Mouse (Mus musculus): ENCODE data around the gene Gigyf2. TPM values are rescaled to one million over a fixed set of nuclear protein-coding genes. Genes with fewer than 3 reads are reported as not detected.

Gigyf2 gene
- total RNA-seq, 2 experiments from 2014 or later: 107 to 108 TPM

Other genes with a start within 250 kb of the Gigyf2 start
- gene Alppl2, start 237.1 kb upstream of the Gigyf2 start, total RNA-seq (2021): not detected
- gene Alpi, start 225.4 kb upstream of the Gigyf2 start, total RNA-seq (2021): not detected
- not detected for gene Akp3, start 202.0 kb upstream of the Gigyf2 start, total RNA-seq (2021)
- gene Ecel1, start 170.5 kb upstream of the Gigyf2 start, total RNA-seq (2021): 10 to 100 TPM in 1 of 2 experiments, 1 to 10 TPM in 1; 6.6 to 14.8 TPM
- 1 to 10 TPM; 2.1 to 2.4 TPM for gene Prss56, start 143.7 kb upstream of the Gigyf2 start, total RNA-seq (2021)
- gene Chrnd, start 136.4 kb upstream of the Gigyf2 start, total RNA-seq (2021): not detected
- not detected for gene Chrng, start 122.3 kb upstream of the Gigyf2 start, total RNA-seq (2021)
- gene Eif4e2, start 113.1 kb upstream of the Gigyf2 start, total RNA-seq (2021): 10 to 100 TPM; 68.0 to 69.0 TPM
- gene Efhd1, start 62.6 kb upstream of the Gigyf2 start, total RNA-seq (2021): 10 to 100 TPM; 11.6 to 12.1 TPM
- gene Kcnj13, start 67.7 kb downstream of the Gigyf2 start, total RNA-seq (2021): 1 to 10 TPM; 4.0 to 5.7 TPM
- gene Snorc, start 143.3 kb downstream of the Gigyf2 start, total RNA-seq (2021): under 1 TPM in 1 of 2 experiments, not detected in 1; 0.87 TPM
- 1 to 10 TPM; 7.3 to 9.7 TPM for gene Neu2, start 182.9 kb downstream of the Gigyf2 start, total RNA-seq (2021)
- gene Ngef, start 246.9 kb downstream of the Gigyf2 start, total RNA-seq (2021): 100 to 1,000 TPM; 333 to 376 TPM

Measured in left cerebral cortex, postnatal 25 days (tissue).